Mouse (Mus musculus): ENCODE results near the gene Adam19.

GRCm38 (mm10) chr11:46120084-46120483 lies 64.3 kb downstream of the Adam19 start:
- TF ChIP-seq CTCF (IDR thresholded peaks at IDR 0.05; ENCODE audit: low read depth), result no peak
- no peak for TF ChIP-seq EP300 (IDR thresholded peaks at IDR 0.05; ENCODE audit: low read depth)
